Mouse (Mus musculus): ENCODE results near the gene Gpc2.

The Gpc2 gene

DNA sequence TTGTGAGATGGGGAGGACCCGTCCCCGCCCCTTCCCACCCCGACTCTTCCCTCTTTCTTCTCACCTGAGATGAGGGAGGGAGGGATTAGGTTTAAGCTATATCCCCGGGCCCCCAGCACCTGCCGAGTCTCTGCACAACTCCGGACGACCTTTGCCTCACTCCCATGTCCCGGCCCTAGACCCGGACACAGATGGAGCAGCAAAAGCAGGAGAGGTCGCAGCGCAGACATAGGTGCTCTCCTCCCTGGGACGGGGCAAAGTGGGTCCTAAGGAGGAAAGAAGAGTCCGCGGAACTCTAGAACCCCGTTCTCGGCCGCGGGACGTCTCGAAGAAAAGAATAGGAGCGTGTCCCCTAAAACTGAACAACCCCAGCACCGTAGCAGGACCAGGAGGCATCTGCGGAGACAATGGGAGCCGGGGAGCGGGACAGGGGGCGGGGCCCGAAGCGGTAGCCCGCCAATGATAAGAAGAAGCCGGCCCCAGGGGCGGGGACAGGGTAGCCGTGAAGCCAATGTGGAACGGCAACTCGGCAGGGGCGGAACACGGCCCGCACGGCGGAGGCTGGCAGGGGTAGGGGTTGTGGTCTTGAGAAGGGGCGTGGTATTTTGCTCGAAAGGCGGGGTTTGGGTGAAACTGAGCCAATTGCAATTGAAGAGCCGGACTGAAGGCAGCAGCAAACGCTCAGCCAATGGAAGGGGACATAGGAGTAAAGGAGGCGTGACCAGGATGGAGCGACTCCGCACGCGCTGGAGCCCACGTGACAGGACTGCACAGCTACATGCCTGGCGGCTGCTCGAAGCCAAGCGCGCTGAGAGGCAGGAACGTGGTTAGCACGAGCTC lies at the start of gene Gpc2, which contains the start of the genes Gm43720 and Stag3:
Gpc2 (minus strand) TSS at position 421 of the 840 bp plus-strand sequence.
Gm43720 (minus strand) TSS at position 374 of the 840 bp plus-strand sequence.
Stag3 (plus strand) TSS at position 656 of the 840 bp plus-strand sequence.
- in situ Hi-C loops (cut with MboI, MseI), result no loop called here

DNA sequence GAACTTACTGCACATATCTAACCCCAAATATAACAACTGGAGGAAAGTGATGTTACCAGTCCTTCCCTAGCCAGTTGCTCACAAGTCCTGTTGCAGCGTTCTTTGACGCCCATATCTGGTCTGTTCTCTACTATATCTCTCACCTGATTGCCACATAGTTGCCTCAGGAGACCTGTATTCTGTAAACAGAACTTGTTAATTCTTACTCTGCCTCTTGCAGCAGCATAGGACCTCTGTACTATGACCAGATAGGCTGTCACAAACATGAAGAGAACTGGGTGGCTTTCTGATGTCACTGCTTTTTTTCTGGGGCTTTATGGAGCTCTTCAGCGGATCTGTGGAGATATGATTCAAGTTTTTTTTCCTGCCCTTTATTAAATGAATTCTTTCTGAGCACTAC lies 33.0 kb upstream of the Gpc2 start:
- in situ Hi-C loops (cut with MboI, MseI), result no loop called here

DNA sequence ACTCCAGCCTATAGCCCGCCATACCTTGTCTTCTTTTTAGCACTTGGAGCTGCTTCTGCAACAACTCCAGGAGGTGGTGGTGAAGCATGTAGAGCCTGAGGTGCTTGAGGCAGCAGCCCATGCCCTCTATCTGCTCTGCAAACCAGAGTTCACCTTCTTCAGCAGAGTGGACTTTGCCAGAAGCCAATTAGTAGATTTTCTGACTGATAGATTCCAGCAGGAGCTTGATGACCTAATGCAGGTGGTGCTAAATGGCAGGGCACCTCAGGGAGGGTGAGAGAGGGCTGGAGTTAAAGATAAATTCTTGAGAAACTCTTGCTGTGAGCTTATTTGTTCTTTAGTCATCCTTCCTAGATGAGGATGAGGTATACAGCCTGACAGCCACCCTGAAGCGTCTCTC lies 19.8 kb upstream of the Gpc2 start:
- in situ Hi-C loops (cut with MboI, MseI), result no loop called here

DNA sequence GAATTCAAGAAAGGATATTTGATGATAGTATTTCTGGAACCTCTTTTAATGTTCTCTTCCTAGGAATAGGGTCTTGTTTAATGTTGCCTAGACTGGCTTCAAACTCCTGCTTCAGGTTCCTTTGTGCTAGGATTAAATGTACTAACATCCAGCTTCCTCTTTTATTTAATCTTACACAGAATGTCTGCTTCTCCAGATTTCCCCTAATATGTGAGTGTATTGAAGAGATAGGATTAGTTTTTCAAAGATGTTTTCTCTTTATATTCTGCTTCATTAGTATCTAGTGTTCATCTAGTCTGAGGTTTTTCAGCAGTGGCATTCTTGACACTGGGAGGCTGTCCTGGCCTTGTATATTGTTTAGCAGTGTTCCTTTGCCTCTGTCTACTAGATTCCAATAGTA lies 14.4 kb upstream of the Gpc2 start:
- in situ Hi-C loops (cut with MboI, MseI), result no loop called here

DNA sequence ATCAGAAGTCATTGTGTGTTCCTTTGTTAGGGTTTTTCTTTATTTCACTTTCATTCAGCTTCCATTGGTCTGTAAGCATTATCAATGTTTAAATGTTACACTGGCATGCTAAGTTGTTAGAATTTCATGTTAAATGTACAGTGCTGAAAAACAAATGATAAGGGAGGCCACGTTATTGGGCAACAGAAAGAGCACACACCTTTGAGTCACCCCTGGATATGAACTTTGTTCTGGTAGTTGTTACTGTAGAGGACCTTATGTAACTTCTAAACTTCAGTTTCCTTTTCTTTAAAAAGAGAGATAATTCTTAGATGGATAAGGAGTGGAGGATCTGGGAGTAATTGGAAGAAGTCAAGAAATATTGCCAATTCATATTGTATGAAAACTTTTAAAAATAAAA lies 11.8 kb upstream of the Gpc2 start:
- in situ Hi-C loops (cut with MboI, MseI), result no loop called here

DNA sequence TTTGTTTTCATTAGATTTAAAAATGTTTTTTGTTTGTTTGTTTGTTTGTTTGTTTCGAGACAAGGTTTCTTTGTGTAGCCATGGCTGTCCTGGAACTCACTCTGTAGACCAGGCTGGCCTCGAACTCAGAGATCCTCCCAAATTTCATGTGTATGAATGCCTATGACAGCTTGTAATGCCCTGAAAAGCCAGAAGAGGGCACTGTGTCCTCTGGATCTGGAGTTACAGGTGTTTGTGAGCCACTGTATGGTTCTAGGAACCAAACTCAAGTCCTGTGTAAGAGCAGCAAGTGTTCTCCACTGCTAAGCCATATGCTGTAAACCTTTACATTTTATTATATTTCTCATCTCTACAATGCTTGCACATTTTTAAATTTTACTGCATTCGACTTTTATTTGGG lies 8.1 kb upstream of the Gpc2 start:
- in situ Hi-C loops (cut with MboI, MseI), result no loop called here

DNA sequence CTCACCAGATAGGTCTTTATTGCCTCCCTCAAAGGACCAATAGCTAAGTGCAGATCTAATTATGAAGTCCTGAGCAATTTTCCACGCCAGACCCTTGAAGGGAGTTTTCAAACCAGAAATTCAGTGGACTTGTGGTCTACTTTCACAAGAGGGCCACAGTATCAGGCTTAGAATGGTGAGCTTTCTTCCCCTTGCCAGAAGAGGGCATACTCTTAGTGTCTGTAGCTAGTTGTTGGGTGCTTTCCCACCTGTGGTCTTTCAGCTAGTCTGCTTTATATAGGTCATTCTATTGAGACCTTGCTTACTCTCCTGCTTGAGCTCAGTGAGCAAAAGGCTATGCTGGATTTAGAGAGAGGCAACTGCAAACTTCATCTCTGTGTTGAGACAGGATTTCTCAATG lies 3.7 kb upstream of the Gpc2 start:
- in situ Hi-C loops (cut with MboI, MseI), result no loop called here

DNA sequence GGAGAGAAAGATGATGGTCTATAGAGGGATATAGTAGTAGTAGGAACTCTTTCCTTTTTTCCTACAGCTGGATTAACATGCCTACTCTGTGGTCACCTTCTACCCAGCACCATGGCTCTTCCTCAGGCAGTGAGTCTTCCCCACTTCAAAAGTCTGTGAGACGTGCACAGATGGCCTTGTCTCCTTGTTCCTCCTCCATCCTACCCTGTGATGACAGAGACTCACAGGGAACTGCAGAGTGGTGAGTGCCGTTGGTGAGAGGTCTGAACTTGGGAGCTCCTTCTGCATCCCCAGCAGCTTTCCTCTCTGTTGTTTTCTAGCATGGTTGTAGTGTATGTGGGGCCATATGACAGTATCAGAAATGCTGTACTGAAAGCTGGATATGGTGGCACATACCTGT lies 2.0 kb upstream of the Gpc2 start:
- in situ Hi-C loops (cut with MboI, MseI), result no loop called here

DNA sequence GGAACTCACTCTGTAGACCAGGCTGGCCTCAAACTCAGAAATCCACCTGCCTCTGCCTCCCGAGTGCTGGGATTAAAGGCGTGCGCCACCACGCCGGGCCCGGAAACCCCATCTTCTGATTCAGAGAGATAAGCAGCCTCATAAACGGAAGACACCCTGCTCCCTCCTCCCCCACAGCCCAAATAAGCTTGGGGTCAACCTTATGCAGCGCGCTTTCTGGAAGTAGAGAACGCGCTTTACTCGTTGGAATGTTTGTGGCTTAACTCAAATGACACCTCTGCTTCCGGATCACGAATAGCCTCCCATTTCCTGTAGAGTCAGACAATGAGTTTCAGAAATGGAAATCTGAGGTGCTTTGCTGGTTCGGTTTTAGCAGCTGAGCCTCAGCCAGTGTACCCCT lies 1.0 kb upstream of the Gpc2 start:
- in situ Hi-C loops (cut with MboI, MseI), result no loop called here

DNA sequence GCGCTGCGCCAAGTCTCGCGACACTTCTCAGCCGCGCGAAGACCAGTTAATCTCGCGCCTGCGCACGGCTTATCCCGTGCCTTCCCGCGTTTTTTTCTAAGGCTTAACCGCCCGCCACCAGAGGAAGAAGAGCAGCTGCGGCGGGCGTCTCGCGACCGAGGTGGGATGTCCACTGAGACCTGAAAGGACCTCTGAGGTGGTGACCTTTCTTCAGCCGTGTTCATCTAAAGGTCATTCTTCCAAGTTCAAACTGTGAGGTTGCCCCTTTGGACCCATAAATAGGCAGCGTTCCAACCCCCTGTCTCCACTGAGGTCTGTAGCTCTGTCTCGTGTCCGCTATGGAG lies 592 bp upstream of the Gpc2 start:
- in situ Hi-C loops (cut with MboI, MseI), result no loop called here

DNA sequence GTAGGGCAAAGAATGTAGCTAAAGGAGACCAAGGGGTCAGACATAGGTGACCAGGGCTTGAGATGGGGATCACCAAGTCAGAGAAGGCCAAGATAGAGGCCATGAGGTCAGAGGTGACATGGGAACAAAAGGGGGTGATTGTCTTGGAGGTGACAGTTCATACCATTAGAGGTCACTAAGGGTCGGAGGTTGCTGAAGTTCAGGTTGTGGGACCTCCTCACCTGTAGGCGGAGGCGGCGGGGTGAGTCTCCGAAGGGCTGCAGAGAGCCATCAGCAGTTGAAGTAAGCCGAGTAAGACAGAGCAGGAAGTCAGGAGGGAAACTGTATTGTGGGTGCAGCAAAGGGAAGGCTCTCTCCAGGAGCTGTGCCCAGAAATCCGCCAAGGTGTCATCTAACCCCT lies 1.8 kb downstream of the Gpc2 start:
- in situ Hi-C loops (cut with MboI, MseI), result no loop called here

DNA sequence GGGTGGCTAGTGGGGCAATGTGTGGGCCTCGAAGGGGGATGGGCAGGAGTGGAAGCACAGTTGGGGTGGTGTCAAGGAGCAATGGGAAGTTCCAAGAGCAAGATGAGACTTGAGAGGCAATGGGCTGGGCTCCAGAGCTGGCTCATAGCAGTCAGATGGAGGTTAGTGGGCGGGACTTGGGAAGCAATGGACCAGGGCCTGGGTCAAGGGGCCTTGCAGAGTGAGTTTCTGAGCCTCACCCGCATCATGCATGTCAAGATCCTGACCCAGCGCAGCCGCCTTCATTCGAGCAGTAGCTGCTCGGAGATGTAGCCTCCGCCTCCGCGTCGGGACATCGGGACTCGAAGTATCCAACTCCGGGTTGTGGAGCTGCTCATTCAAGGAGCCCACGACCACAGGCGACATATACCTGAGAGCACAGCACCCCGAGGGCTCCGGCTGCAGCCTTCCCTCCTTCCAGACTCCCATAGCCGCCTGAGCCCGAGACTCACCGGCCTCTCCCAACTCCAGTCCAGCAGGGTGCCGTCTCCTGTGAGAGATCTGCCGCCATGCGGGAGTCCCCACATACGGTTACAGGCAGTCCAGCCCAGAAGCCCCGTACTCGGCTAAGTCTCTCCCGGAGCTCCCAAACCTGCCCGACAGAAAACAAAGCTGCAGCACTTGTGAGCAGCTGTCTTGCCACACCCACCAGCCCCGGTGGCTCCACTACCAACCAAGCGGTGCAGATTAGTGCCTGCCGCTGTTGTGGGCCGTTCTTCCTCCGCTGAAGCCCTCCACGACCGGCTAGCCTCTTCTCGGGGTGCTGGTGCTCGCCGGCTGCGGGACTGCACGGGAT lies 4.4 kb downstream of the Gpc2 start:
- in situ Hi-C loops (cut with MboI, MseI), result no loop called here

DNA sequence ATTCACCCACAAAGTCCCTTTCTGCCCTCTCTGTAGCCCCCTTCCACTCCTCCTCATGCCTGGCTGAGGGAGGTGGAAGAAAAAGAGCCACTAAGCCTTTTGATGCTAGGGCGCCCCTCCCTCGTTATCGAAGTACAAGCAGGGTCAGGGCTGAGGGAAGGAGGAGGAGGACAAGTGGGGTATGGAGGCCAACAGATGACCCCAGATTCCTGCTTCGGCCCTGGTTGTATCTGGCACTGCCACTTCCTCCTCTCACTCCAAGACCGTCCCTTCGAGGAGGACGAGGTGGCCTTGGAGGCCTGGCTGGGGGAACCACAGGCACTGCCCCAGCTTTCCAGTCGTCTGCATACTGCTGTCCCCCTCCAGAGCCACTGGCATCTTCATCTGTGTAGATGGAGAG lies 5.6 kb downstream of the Gpc2 start:
- in situ Hi-C loops (cut with MboI, MseI), result no loop called here

DNA sequence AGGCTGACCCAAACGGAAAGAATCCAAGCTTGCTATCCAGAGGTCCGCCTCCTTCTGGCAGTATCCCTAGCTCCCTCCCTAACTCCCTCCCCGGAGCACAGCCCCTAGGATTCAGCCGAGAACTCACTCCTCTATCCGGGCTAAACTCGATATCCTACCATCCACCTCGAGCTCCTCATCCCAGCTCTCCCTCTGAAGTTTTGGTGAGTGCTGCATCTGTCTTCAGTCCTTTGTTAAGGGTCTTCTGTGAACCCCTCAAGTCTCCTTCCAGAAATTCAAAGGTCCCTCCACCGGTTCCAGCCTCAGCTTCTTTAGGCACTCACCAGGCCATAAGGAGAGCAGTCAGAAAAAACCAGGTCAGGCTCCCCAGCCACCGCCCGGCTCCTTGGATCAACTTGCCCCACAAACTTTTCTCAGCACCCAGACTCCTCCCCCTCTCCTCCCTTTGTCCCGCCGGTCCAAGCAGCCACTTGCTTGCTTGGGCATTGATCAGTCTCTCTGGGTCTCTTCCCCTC lies 7.3 kb downstream of the Gpc2 start, which contains the start of gene Gal3st4:
Gal3st4 (minus strand) TSS at position 432 of the 515 bp plus-strand sequence.
- in situ Hi-C loops (cut with MboI, MseI), result no loop called here

DNA sequence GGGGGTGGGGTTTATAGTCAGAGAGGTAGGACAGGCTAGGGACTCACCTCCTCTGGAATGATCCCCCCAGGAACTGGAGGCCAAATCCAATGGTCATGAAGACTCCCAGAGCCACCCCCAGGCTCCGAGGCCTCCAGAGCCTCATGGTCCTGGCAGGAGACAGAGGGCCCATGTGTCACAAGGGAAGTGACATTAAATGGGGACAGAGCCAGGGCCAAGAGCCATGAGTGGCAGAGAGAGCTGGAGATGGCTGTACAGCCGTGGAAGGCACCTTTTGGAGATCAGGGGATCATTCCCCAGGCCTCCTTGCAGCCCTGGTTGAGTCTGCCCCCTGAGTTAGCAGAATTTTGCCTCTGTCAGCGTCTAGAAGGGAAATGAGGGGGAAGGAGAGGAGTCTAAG lies 8.6 kb downstream of the Gpc2 start:
- in situ Hi-C loops (cut with MboI, MseI), result no loop called here

DNA sequence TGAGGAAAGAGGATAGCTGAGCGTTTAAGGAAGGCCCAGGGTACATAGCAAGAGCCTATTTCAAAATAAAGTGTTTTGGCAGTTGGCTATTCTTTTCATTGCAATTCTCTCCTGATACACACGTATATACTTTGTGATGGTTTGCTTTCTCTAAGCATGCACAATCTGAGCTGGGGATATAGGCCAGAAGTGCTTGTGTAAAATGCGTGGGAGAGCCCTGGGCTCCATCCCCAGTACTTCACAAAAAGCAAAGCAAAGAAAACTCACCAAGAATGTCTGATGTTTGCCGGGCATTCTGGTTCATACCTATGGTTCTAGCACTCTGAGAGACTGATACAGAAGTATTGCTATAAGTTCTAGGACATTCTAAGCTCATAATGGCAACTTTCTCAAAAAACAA lies 10.8 kb downstream of the Gpc2 start:
- in situ Hi-C loops (cut with MboI, MseI), result loop anchor here (10.0 kb wide), 1 partner anchor 1506 kb away; the partner anchor contains the start of gene Ints1

DNA sequence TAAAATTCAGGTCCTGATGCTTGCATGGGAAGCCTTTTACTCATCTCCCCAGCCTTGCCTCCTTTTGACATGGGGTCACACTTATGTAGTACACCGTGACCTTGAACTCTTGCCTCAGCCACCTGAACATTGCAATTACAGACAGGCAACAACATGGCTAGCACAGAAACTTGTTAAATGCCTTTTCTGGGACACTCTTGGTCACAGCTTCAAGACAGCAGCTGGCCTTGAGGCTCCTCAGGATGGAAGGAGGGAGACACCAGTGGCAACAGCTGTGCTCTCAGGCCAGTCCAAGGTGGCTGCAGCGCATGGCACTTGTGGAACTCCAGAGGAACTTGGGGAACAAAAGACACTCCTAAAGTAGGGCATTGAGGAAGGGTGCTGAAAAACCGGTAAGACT lies 12.7 kb downstream of the Gpc2 start:
- in situ Hi-C loops (cut with MboI, MseI), result loop anchor here (10.0 kb wide), 1 partner anchor 1508 kb away; the partner anchor contains the start of gene Ints1

DNA sequence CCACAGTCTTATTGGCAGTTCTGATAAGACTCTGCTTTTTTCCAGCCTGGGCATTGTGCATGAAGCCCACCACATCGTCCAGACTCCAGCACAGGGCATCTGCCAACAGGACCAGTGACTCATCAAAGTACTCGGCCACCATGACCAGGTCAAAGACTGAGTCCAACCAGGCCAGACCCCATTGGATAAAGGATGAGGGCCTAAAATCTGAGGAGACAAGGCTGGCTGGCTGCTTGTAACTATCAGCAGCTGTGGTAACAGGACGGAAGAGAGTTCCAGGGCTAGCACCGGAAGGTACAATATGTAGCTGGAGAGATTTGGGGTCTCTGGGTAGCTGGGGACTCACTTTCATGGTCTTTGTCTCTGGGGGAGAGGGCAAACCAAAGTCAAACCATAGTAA lies 14.1 kb downstream of the Gpc2 start:
- in situ Hi-C loops (cut with MboI, MseI), result loop anchor here (10.0 kb wide), 1 partner anchor 1509 kb away; the partner anchor contains the start of gene Ints1

DNA sequence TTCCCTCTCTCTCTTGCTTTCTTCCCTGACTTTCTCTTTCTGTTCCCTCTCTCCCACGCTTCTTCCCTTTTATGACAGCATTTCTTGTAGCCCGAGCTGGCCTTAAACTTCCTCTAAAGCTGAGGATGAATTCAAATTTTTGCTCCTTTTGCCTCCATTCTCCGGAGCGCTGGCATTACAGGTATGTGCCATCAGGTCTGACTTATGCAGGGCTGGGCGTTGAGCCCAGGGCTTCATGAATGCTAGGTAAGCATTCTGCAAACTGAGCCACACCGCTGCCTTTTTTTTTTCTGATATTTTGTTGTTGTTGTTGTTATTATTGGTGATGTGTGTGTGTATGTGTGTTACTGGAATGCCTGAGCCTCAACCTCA lies 15.6 kb downstream of the Gpc2 start:
- in situ Hi-C loops (cut with MboI, MseI), result loop anchor here (10.0 kb wide), 1 partner anchor 1511 kb away; the partner anchor contains the start of gene Ints1

DNA sequence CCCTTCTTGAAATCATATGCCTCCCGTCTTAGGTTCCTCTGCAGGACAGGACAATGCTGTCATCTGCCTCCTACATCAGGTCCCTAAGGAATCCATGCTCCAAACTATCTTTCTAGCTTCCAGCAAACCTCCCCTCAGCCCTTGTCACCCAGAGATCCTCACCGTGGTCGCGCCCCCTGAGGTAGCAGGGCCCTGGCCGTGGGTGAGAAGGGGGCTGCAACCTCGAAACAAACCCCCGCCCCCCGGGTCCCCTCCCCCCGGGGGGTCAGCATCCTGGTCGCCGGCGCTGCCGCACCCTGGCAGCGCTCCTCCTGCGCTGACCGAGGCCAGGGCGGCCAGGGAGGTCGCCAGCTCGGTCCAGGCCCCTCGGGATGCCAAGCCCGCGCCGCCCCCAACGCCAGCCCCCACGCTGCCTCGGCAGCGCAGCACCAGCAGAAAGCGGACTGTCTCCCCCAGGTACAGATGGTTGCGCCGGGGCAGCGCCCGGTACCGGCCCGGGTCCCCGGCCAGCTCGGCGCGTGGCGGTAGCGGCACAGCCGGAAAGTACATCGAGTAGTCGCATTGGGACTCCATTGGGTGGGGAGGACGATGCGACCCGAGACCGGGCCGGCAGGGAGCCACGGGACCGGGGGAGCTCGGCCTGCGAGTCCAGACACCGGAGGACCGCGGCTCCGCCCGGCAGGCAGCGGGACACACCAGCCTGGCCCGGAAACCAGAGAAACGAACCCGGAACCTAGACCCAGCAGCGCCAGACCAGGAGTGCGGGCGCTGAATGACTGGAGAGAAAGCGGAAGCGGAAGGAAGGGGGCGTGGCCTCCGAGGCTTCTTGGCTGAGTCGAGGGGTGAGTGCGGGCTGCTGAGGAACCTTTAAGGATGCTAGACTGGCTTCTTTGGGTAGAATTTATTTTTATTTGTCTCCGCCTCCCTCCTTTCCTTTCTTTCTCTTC lies 16.3 kb downstream of the Gpc2 start, which contains the start of gene BC037034:
BC037034 (minus strand) TSS at position 774 of the 947 bp plus-strand sequence.
- in situ Hi-C loops (cut with MboI, MseI), result loop anchor here (10.0 kb wide), 1 partner anchor 1511 kb away; the partner anchor contains the start of gene Ints1

Data from regulatory T cell (primary cell).